Comparison of ENCODE assay signal across 9 mouse cellular contexts in genomic region chr7:79194560-79195413, GRCm38 (mm10). TPM values are rescaled to one million over a fixed set of nuclear protein-coding genes. Genes with fewer than 3 reads are reported as not detected.
A peak's percentile ranks its signal among the peaks of the same experiment; 100 is the strongest.
DNase-seq lines count a peak whose midpoint lies in the region; ATAC-seq and TF ChIP-seq lines count a peak whose summit lies in the region.
"Had no signal": no experiment of that assay in that cellular context is flagged by ENCODE, and none has a peak within 500 bp of the region (broad histone marks: within the 10 kb centered on the region; RNA-seq: fewer than 3 reads in every experiment).

No protein-coding gene starts in this region.

- intact Hi-C loops in left cerebral cortex, postnatal 25 days (cut with DNase I) = no loop called here

- H3K36me3 ChIP-seq in heart, embryonic 11.5 days (ENCODE audit: control insufficient read depth, insufficient read depth, low read length) = no peaks in the 10 kb centered on the region
- H3K36me3 ChIP-seq in intestine, postnatal 0 days (ENCODE audit: control insufficient read depth, insufficient read depth) = no peaks in the 10 kb centered on the region
- H3K36me3 ChIP-seq: embryonic facial prominence, embryonic 13.5 days had no signal

- 0 out of 2 replicates have a peak, but pooled peaks cover 17% of the 10 kb centered on the region for H3K4me1 ChIP-seq in heart, embryonic 11.5 days (ENCODE audit: control insufficient read depth, insufficient read depth, low read length)
- no peaks in the 10 kb centered on the region for H3K4me1 ChIP-seq in intestine, postnatal 0 days (replicated peaks; ENCODE audit: control insufficient read depth, insufficient read depth, low read length)

- H3K27ac ChIP-seq in heart, embryonic 11.5 days (ENCODE audit: low read depth, low read length) = no peak overlapping the region
- H3K27ac ChIP-seq in intestine, postnatal 0 days (ENCODE audit: low read depth, low read length) = no peak overlapping the region
- H3K27ac ChIP-seq: embryonic facial prominence, embryonic 13.5 days had no signal

- no peak overlapping the region for H3K4me3 ChIP-seq in heart, embryonic 11.5 days (ENCODE audit: low read depth, low read length)
- H3K4me3 ChIP-seq in intestine, postnatal 0 days (ENCODE audit: low read depth, low read length) = no peak overlapping the region
- H3K4me3 ChIP-seq: embryonic facial prominence, embryonic 13.5 days had no signal

- H3K9ac ChIP-seq in heart, embryonic 11.5 days (ENCODE audit: low read depth, low read length) = no peak overlapping the region
- H3K9ac ChIP-seq in intestine, postnatal 0 days (ENCODE audit: low read depth, low read length) = no peak overlapping the region
- H3K9ac ChIP-seq: embryonic facial prominence, embryonic 13.5 days had no signal

- no peak overlapping the region for H3K4me2 ChIP-seq in heart, embryonic 11.5 days
- H3K4me2 ChIP-seq in intestine, postnatal 0 days (replicated peaks; ENCODE audit: low read depth) = no peak overlapping the region
- H3K4me2 ChIP-seq: embryonic facial prominence, embryonic 13.5 days had no signal

- no peak for ATAC-seq in heart, embryonic 11.5 days (replicated peaks; ENCODE audit: insufficient number of reproducible peaks, low FRiP score, low TSS enrichment)
- peak; percentile 93 for ATAC-seq in cerebellum, adult (ENCODE audit: insufficient number of reproducible peaks, low FRiP score, low TSS enrichment)
- no peak for ATAC-seq in erythroblast, adult 5-6 weeks (replicated peaks; ENCODE audit: low FRiP score, poor library complexity, severe bottlenecking)
- ATAC-seq in intestine, postnatal 0 days = no peak

- TF ChIP-seq CTCF in intestine, postnatal 0 days (IDR thresholded peaks at IDR 0.05; ENCODE audit: low read depth) = no peak

- no peaks in the 10 kb centered on the region for H3K27me3 ChIP-seq in heart, embryonic 11.5 days (ENCODE audit: control insufficient read depth, insufficient read depth, low read length)
- H3K27me3 ChIP-seq in intestine, postnatal 0 days (replicated peaks; ENCODE audit: control insufficient read depth, insufficient read depth, low read length) = no peaks in the 10 kb centered on the region
- H3K27me3 ChIP-seq: embryonic facial prominence, embryonic 13.5 days had no signal

- peak; percentile 30 to 33 for DNase-seq in heart, adult 18-20 months
- DNase-seq in frontal cortex, postnatal 25 days (ENCODE audit: low spot score in 2 of 2) = peak; percentile 31 to 54
- peak; percentile 68 to 81 for DNase-seq in left cerebral cortex, postnatal 25 days (ENCODE audit: low spot score in 2 of 2)
- DNase-seq in urinary bladder, postnatal 4 days (ENCODE audit: low spot score in 2 of 2) = no peak

- H3K9me3 ChIP-seq in heart, embryonic 11.5 days (replicated peaks; ENCODE audit: control insufficient read depth, low read length) = no peaks in the 10 kb centered on the region
- no peaks in the 10 kb centered on the region for H3K9me3 ChIP-seq in intestine, postnatal 0 days (ENCODE audit: control insufficient read depth)
- H3K9me3 ChIP-seq: embryonic facial prominence, embryonic 13.5 days had no signal

- 79% methylated on average over 16 of the region's 16 CpGs for WGBS in heart, embryonic 11.5 days (ENCODE audit: insufficient replicate concordance)
- WGBS in intestine, postnatal 0 days = 88% methylated on average over 16 of the region's 16 CpGs

RNA-seq across cellular contexts. Expression of gene Mfge8, which starts 45.9 kb away (rescaled TPM):
- total RNA-seq in heart, adult 18-20 months (2021) = 100 to 1,000 TPM; 120 to 144 TPM
- 205 and 243 TPM in 2 replicates for polyA plus RNA-seq in heart, embryonic 11.5 days (2014; fragmentation: Nextera tagmentation; extraction: Ambion mirVana)
- 100 to 1,000 TPM; 170 to 197 TPM for total RNA-seq in left cerebral cortex, postnatal 25 days (2021)
- not detected in 2 replicates for total RNA-seq in erythroblast, adult 5-6 weeks (2015; ENCODE audit: low replicate concordance)
- 1.1 and 2.7 TPM in 2 replicates for total RNA-seq in erythroblast, adult 5-6 weeks (2017; ENCODE audit: low replicate concordance)
- 217 and 219 TPM in 2 replicates for polyA plus RNA-seq in intestine, postnatal 0 days (2015; fragmentation: Nextera tagmentation; extraction: Ambion mirVana)

Comparison
In these comparisons a context has a peak if more than half of its experiments do, and no peak if none do; other contexts are left out.
1. DNase-seq: peak in heart, adult 18-20 months (2 of 2), frontal cortex, postnatal 25 days (2 of 2) and left cerebral cortex, postnatal 25 days (2 of 2); none in urinary bladder, postnatal 4 days (0 of 2).
2. RNA of gene Mfge8, which starts 45.9 kb away (total RNA-seq): 170 to 197 TPM in left cerebral cortex, postnatal 25 days and 120 to 144 TPM in heart, adult 18-20 months; 1.1 to 2.7 TPM in erythroblast, adult 5-6 weeks; every median in the first group is over 10 times any median in the second.